Mouse (Mus musculus) thymus, adult 2 months (tissue): Measurements from ENCODE around the gene Slc34a2.

Experiments
- CTCF ChIP-seq: fragments of 200-500 bp; IDR thresholded peaks from 2 replicates; pipeline ENCODE4 v1.5.1; 2012; ENCODE audit warnings: mild to moderate bottlenecking, control low read depth, low read length, moderate library complexity, borderline replicate concordance; ENCODE audit not compliant: control insufficient read depth, poor library complexity, insufficient read depth; ENCODE audit errors: extremely low read depth
- POLR2A ChIP-seq: fragments of 200-500 bp; IDR thresholded peaks from 2 replicates; pipeline ENCODE4 v1.6.1; 2012; ENCODE audit warnings: mild to moderate bottlenecking, low read length, control low read depth, moderate library complexity; ENCODE audit not compliant: control insufficient read depth, poor library complexity, insufficient read depth; ENCODE audit errors: extremely low read depth

- no peak for TF ChIP-seq CTCF
- TF ChIP-seq POLR2A, result no peak
Observed at GRCm38 (mm10) chr5:53112942-53113341, 75.1 kb downstream of the Slc34a2 start.
